Mouse (Mus musculus): ENCODE measurements around the gene Arhgap24. TPM values are rescaled to one million over a fixed set of nuclear protein-coding genes. Genes with fewer than 3 reads are reported as not detected.
"Not testable (repeated sequence)": the region's sequence is repeated elsewhere in the genome, so short reads cannot be mapped to it uniquely, and the experiment has no call there.

The Arhgap24 gene
- polyA plus RNA-seq, 1 experiment from 2014 or later: 12.0 TPM

DNA sequence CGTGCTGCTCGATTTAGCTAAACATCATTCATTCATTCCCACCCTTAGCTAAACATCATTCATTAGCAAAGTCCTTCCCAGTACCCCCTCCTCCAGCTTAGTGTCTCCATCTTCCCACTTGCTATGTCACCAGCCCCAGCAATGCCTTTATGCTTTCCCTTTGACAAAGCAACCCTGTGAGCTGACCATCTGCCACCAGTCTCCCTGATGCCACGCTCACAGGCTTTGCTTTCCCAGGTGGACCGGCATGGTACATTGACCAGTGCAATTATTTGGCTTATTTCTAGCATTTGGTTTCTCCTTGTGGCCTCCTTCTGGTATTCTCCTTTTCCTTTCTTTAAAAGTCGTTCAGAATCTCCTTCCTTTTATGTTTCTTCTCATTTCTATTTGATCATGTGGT, 445.6 kb downstream of the Arhgap24 start:
- 62% methylated on average over 5 of the region's 5 CpGs for WGBS
- H3K27ac ChIP-seq (ENCODE audit: low read depth, low read length): no peak overlapping the region

DNA sequence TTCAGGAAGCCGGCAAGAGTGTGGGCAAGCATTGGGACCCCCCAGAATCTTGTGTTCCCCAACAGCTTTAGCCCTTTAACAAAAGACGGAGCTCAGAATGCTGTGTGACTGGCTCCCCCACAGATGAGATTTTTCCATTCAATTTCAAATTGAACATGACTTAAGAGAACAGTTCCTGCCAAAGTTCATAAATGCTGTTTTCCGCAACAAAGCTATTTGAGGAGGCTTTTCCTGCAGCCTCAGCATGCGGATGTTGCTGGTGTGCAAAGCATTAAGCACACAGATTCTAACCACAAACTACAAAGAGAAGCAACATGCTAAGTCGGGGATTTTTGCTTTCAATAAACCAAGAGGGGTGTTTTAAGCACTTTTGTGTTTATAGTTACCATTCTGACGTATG, 449.0 kb downstream of the Arhgap24 start:
- H3K27ac ChIP-seq (ENCODE audit: low read depth, low read length): no peak overlapping the region
- no peak overlapping the region for H3K9ac ChIP-seq (replicated peaks; ENCODE audit: low read depth, low read length)
- WGBS: 75% methylated on average over 6 of the region's 6 CpGs
- H3K4me2 ChIP-seq (ENCODE audit: low read depth, low read length): no peak overlapping the region
- no peak for ATAC-seq (ENCODE audit: low read depth)
- H3K36me3 ChIP-seq (ENCODE audit: control insufficient read depth, insufficient read depth, low read length): no peaks in the 10 kb centered on the region
- H3K4me1 ChIP-seq (ENCODE audit: control insufficient read depth, insufficient read depth, low read length): no peaks in the 10 kb centered on the region
- no peaks in the 10 kb centered on the region for H3K27me3 ChIP-seq (ENCODE audit: control insufficient read depth, insufficient read depth, low read length)
- no peak overlapping the region for H3K4me3 ChIP-seq (ENCODE audit: low read depth, low read length)
- H3K9me3 ChIP-seq (ENCODE audit: control insufficient read depth, low read length): no peaks in the 10 kb centered on the region

More for the DNA sequence above, 445.6 kb downstream of the Arhgap24 start:
- Histone ChIP-seq H3K9ac (replicated peaks; ENCODE audit: low read depth, low read length) (no peak overlapping the region), H3K4me2 (ENCODE audit: low read depth, low read length) (no peak overlapping the region), H3K36me3 (ENCODE audit: control insufficient read depth, insufficient read depth, low read length) (no peaks in the 10 kb centered on the region), H3K4me1 (ENCODE audit: control insufficient read depth, insufficient read depth, low read length) (no peaks in the 10 kb centered on the region), H3K27me3 (ENCODE audit: control insufficient read depth, insufficient read depth, low read length) (no peaks in the 10 kb centered on the region), H3K9me3 (ENCODE audit: control insufficient read depth, low read length) (no peaks in the 10 kb centered on the region), H3K4me3 (ENCODE audit: low read depth, low read length) (no peak overlapping the region)
- no peak for ATAC-seq (ENCODE audit: low read depth)

DNA sequence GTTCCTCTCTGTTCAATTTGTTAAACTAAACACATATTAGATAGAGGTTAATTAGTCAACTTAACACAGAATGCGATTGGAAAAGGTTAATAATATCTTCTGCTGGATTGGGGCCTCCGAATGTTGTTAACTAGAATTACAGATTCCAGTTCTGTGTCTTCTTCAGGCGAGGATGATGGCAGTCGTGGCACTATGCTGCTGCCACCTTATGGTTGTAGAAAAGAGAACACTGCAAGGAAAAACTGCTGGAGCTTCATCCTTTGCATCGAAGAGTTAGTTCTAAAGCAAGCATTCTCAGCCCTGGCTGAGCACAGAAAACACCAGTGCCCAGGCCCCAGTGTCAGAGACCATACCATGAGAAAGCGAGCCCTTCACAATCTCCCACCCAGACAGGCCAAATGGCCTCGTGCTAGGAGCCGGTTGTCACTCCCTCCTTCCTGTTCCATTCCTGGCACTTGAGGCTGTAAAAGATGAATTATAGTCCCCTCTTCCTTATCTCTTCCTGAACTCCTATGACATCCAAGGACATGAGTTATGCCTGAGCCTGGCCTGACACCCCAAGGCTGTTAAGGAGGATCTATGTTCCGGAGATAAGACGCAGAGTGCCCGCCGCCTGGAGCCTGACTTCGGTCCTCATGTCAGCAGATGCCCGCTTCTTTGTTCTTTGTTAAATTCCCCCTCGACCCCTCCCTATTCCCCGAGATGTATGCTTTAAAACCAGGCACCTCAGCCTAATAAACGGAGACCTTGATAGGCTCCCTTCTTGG, 462.9 kb downstream of the Arhgap24 start:
- H3K4me3 ChIP-seq (ENCODE audit: low read depth, low read length); H3K9me3 ChIP-seq (ENCODE audit: control insufficient read depth, low read length); H3K27ac ChIP-seq (ENCODE audit: low read depth, low read length); ATAC-seq (ENCODE audit: low read depth); H3K36me3 ChIP-seq (ENCODE audit: control insufficient read depth, insufficient read depth, low read length); H3K27me3 ChIP-seq (ENCODE audit: control insufficient read depth, insufficient read depth, low read length); H3K4me1 ChIP-seq (ENCODE audit: control insufficient read depth, insufficient read depth, low read length); H3K4me2 ChIP-seq (ENCODE audit: low read depth, low read length); H3K9ac ChIP-seq (replicated peaks; ENCODE audit: low read depth, low read length): not testable (repeated sequence)
- WGBS: 76% methylated on average over 17 of the region's 17 CpGs

DNA sequence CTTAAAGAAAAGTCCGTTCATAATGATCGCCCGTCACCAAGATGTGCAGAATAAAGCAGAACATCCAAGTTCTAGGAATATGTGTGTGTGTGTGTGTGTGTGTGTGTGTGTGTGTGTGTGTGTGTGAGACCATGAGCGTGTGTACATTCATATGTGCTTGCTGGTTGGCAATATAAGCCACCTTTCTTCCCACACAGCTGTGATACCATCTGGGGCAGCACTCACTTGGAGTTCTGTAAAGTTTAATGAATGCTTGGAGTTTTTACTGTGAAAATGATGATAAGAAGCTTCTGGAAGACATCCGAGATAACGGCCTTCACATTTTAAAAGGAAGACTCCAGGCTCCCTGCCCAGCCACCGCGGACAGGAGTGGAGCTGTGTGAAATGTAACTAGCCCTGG, 465.4 kb downstream of the Arhgap24 start:
- Histone ChIP-seq H3K9me3 (ENCODE audit: control insufficient read depth, low read length) (no peaks in the 10 kb centered on the region; the same call in 1 of the 2 replicates), H3K27me3 (ENCODE audit: control insufficient read depth, insufficient read depth, low read length) (no peaks in the 10 kb centered on the region), H3K4me2 (ENCODE audit: low read depth, low read length) (no peak overlapping the region), H3K36me3 (ENCODE audit: control insufficient read depth, insufficient read depth, low read length) (no peaks in the 10 kb centered on the region), H3K4me3 (ENCODE audit: low read depth, low read length) (no peak overlapping the region), H3K4me1 (ENCODE audit: control insufficient read depth, insufficient read depth, low read length) (no peaks in the 10 kb centered on the region), H3K27ac (ENCODE audit: low read depth, low read length) (no peak overlapping the region), H3K9ac (replicated peaks; ENCODE audit: low read depth, low read length) (no peak overlapping the region)
- ATAC-seq (ENCODE audit: low read depth): no peak
- WGBS: 96% methylated on average over 8 of the region's 8 CpGs

DNA sequence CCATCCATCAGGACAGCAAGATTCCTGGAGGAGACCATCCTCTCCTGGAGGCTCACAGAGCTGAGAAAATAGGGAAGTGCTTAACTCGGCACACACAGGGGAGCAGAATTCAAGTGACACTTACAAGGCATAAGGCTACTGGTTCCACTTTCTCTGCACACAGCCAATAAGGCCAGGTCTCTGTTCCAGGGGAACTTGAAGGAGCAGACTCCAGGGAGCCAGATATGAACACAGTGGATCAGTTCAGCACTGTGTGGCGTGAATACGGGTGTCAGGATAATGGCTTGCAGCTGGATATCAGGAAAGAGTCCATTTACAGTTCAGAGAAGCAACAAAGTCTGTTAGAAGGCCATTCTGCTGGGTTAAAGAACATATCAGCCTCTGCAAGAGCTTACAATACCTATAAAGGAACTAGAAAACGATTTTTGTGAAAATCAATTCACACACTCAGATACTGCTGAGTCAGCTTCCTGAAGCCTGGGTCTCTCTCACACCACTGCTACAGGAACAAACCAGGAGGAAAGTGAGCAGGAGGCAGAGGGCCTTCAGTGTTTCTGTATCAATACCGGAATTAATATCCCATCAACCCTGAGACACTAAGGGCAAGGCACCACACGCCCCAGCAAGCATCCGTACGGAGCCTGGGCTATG, 466.0 kb downstream of the Arhgap24 start:
- no peak overlapping the region for H3K4me2 ChIP-seq (ENCODE audit: low read depth, low read length)
- no peak overlapping the region for H3K9ac ChIP-seq (replicated peaks; ENCODE audit: low read depth, low read length)
- H3K27ac ChIP-seq (ENCODE audit: low read depth, low read length): no peak overlapping the region
- 82% methylated on average over 8 of the region's 8 CpGs for WGBS
- ATAC-seq (ENCODE audit: low read depth): no peak
- H3K9me3 ChIP-seq (ENCODE audit: control insufficient read depth, low read length): no peaks in the 10 kb centered on the region; the same call in 1 of the 2 replicates
- no peaks in the 10 kb centered on the region for H3K36me3 ChIP-seq (ENCODE audit: control insufficient read depth, insufficient read depth, low read length)
- no peak overlapping the region for H3K4me3 ChIP-seq (ENCODE audit: low read depth, low read length)
- no peaks in the 10 kb centered on the region for H3K27me3 ChIP-seq (ENCODE audit: control insufficient read depth, insufficient read depth, low read length)
- no peaks in the 10 kb centered on the region for H3K4me1 ChIP-seq (ENCODE audit: control insufficient read depth, insufficient read depth, low read length)

All from neural tube, embryonic 14.5 days (tissue).